Mouse (Mus musculus) erythroblast, embryonic 14.5 days (primary cell): Measurements from ENCODE around the gene Scn5a.

Source experiments
- GATA1 ChIP-seq: IDR thresholded peaks from 2 replicates; pipeline ENCODE4 v1.6.1; 2012; ENCODE audit warnings: low read length, inconsistent platforms, mixed read lengths
- TAL1 ChIP-seq: IDR thresholded peaks from 3 replicates; pipeline ENCODE4 v1.6.1; 2012; ENCODE audit warnings: low read length, inconsistent platforms, mixed read lengths

- TF ChIP-seq TAL1 (no peak), GATA1 (no peak)
These were observed 122.8 kb downstream of the Scn5a start for GRCm38 (mm10) chr9:119455967-119456366.
